Mouse (Mus musculus) heart, embryonic 16.5 days (tissue): ENCODE measurements at regions not wholly inside any gene's neighbourhood (a gene's known extent, or its start where the extent isn't known, plus 50 kb on each side); places are given as distances from the start of the nearest gene placed in this dataset.

Source experiments
- ATAC-seq: fragments of 200-750 bp; cut with Nextera tagmentation; replicated peaks from 2 replicates; pipeline ENCODE4 v1.8.0; 2017; ENCODE audit warnings: moderate number of reproducible peaks; ENCODE audit not compliant: insufficient read depth, low FRiP score; ENCODE audit errors: extremely low read depth
- H3K27ac ChIP-seq: fragments of 300-500 bp; sonication (generic); 2 replicates; pipeline ENCODE4 v1.5.1; 2014; ENCODE audit warnings: mild to moderate bottlenecking, low read length, control low read depth, moderate library complexity
- H3K27me3 ChIP-seq: fragments of 300-500 bp; sonication (generic); 2 replicates; pipeline ENCODE4 v1.6.1; 2014; ENCODE audit warnings: low read length, mixed read lengths; ENCODE audit not compliant: control insufficient read depth, insufficient read depth
- H3K36me3 ChIP-seq: fragments of 300-500 bp; sonication (generic); 2 replicates; pipeline ENCODE4 v1.6.1; 2014; ENCODE audit not compliant: control insufficient read depth, insufficient read depth
- H3K4me1 ChIP-seq: fragments of 300-500 bp; sonication (generic); 2 replicates; pipeline ENCODE4 v1.6.1; 2014; ENCODE audit warnings: low read length, mixed read lengths; ENCODE audit not compliant: control insufficient read depth, insufficient read depth
- H3K4me2 ChIP-seq: fragments of 300-500 bp; sonication (generic); 2 replicates; pipeline ENCODE4 v1.6.1; 2014; ENCODE audit warnings: low read depth, mild to moderate bottlenecking, control low read depth, low read length
- H3K4me3 ChIP-seq: fragments of 300-500 bp; sonication (generic); 2 replicates; pipeline ENCODE4 v1.5.1; 2014; ENCODE audit warnings: mild to moderate bottlenecking, control low read depth, low read length
- H3K9ac ChIP-seq: fragments of 300-500 bp; sonication (generic); 2 replicates; pipeline ENCODE4 v1.6.1; 2014; ENCODE audit warnings: low read length, control low read depth
- H3K9me3 ChIP-seq: fragments of 300-500 bp; sonication (generic); replicated peaks from 2 replicates; pipeline ENCODE4 v1.6.1; 2016; ENCODE audit warnings: low read length; ENCODE audit not compliant: control insufficient read depth
- WGBS: fragments of 180-500 bp; shearing (Covaris S2); extraction: QIAGEN DNeasy Blood & Tissue Kit; methylation state at CpG from one replicate; pipeline ENCODE4 v1.1.7; 2014; 5-methylcytosine and 5-hydroxymethylcytosine counted together

DNA sequence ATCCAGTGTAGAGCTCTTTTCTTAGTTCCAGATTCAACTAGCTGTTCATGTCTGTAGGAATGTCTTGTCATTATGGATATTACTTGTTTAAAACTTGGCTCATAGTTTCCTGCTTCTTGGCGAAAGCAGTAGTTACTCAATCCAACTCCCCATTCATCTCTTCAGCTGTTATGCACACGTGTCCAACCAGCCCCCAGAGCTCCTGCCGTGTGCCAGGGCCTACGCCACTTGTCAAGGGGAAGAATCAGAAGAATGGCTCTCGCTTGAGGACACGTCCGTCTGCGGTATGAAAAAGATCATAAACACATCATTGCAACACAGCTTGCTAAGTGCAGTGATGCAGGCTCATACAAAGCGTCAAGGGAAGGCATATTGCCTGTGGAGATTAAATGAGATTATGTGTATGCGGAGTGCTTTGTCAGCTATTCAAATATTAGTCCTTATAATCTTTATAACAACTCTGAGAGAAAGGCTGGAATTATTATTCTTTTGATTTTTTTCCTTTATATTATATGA, 223.0 kb upstream of the Chd6 start:
- Histone ChIP-seq H3K4me1 (no peaks in the 10 kb centered on the region), H3K36me3 (no peaks in the 10 kb centered on the region), H3K27ac (no peak overlapping the region), H3K9ac (no peak overlapping the region), H3K27me3 (no peaks in the 10 kb centered on the region), H3K4me3 (no peak overlapping the region), H3K4me2 (no peak overlapping the region), H3K9me3 (no peaks in the 10 kb centered on the region)
- 64% methylated on average over 10 of the region's 10 CpGs for WGBS
- no peak for ATAC-seq

DNA sequence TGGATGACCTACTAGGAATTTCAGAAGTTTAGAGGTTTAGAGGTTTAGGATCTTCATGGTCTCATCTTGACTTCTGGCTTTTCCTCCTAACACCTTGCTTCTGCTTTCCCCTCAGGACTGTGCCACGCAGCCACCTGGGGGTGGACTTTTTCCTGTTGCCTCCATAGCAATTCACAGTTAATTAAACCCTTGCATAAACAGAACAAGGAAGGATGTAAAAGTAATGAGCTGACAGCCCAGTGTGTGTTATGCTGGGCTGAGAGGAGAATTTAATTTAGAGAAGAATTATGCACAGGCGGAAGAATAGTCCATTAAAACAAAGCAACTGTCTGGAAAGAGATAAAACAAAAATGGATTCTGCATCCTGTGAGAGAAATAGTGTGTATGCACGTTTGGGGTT, 193.9 kb upstream of the Chd6 start:
- Histone ChIP-seq H3K9ac (no peak overlapping the region), H3K4me1 (no peaks in the 10 kb centered on the region), H3K27me3 (no peaks in the 10 kb centered on the region), H3K27ac (no peak overlapping the region), H3K4me2 (no peak overlapping the region), H3K4me3 (no peak overlapping the region), H3K9me3 (no peaks in the 10 kb centered on the region), H3K36me3 (no peaks in the 10 kb centered on the region)
- WGBS: 63% methylated on average over 3 of the region's 3 CpGs
- no peak for ATAC-seq

DNA sequence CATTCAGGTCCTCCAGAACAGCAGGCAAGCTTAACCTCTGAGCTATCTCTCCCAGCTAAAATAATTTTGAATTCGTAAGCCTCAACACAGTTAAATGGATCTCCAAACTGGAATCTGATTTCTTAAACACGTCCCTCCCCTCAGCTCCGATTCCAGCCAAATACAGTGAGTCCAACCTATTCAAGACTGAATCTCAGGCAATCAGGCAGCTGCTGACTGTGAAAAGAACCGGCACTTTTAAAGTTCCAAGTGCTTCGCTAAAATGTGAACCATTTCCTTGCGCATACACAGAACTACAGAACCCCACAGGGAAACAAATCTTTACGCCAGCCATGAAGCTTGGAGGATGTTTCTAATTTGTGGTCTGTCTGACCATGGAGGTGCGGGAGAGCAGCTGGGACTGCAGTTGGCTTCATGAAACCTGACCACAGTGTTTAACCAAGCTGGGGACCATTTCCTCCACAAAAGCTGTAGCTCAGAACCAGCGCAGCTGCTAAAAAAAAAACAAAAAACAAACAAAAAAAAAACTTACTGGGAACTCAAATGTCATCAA, 160.1 kb upstream of the Chd6 start:
- no peak for ATAC-seq
- Histone ChIP-seq H3K27me3 (no peaks in the 10 kb centered on the region), H3K4me2 (no peak overlapping the region), H3K27ac (no peak overlapping the region), H3K4me3 (no peak overlapping the region), H3K4me1 (no peaks in the 10 kb centered on the region), H3K36me3 (no peaks in the 10 kb centered on the region), H3K9ac (no peak overlapping the region), H3K9me3 (no peaks in the 10 kb centered on the region)
- 74% methylated on average over 9 of the region's 9 CpGs for WGBS

DNA sequence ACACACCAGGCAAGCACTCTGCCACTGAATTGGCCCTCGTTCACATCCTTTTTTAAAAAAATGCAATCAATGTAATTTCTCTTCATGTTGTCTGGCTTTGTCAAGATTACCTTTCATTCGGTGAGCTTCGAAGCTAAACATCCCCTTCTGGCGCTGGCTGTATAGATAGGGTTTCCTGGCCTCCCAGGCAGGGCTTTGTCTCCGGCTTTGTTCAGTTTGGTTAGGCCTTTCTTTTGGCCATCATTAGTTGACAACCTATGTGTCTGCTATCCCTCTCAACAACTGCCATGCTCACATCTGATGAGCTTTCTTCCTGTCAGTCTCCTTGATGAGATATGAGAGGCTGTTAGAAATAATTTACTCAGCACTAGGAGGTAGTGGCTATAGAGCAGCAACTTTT, 157.6 kb upstream of the Chd6 start:
- no peaks in the 10 kb centered on the region for H3K36me3 ChIP-seq
- no peak overlapping the region for H3K4me3 ChIP-seq
- 40% methylated on average over 5 of the region's 5 CpGs for WGBS
- no peaks in the 10 kb centered on the region for H3K9me3 ChIP-seq
- H3K9ac ChIP-seq: no peak overlapping the region
- no peak overlapping the region for H3K4me2 ChIP-seq
- no peak for ATAC-seq
- no peak overlapping the region for H3K27ac ChIP-seq
- no peaks in the 10 kb centered on the region for H3K4me1 ChIP-seq
- no peaks in the 10 kb centered on the region for H3K27me3 ChIP-seq

DNA sequence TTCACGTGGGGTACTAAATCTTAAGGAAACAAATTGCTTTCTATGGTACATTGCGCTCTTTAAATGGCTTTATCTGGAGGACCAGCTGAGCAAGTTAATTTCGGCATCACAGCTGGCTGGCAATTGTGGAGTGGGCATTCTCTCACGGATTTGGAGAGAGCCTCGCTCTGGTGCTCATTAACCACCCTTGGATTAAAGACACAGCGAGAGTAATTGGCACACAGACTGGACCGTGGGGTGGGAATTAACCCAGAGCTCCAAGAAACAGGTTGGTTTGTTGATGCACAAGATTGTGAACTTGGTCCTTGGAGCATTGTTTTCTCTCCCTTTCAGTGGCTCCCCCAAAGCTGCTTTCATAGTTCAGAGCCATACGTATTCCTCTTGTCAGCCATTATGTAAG, 156.3 kb upstream of the Chd6 start:
- Histone ChIP-seq H3K9me3 (no peaks in the 10 kb centered on the region), H3K9ac (no peak overlapping the region), H3K36me3 (no peaks in the 10 kb centered on the region), H3K4me1 (no peaks in the 10 kb centered on the region), H3K27ac (no peak overlapping the region), H3K27me3 (no peaks in the 10 kb centered on the region), H3K4me2 (no peak overlapping the region), H3K4me3 (no peak overlapping the region)
- no peak for ATAC-seq
- 68% methylated on average over 8 of the region's 8 CpGs for WGBS

DNA sequence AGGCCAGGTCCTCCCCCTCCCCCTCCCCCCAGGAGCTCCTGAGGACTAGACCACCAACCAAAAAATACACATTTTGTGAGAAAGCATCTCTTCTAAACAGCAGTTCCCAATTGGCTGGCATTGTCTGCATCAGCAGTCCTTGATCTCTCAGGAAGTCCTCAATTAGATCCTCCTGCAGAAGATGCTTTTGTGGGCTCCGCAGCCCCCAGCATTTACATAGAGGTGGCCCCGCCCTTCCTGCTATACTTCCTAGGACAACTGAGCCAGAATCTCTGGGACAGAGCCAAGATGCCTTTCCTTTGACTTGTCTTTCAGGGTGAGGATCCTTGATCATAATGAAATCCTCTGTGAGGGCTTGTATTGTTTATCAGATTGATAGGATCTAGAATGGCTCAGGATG, 143.9 kb upstream of the Chd6 start:
- WGBS: 86% methylated on average over 2 of the region's 2 CpGs
- no peaks in the 10 kb centered on the region for H3K4me1 ChIP-seq
- H3K4me3 ChIP-seq: no peak overlapping the region
- no peaks in the 10 kb centered on the region for H3K27me3 ChIP-seq
- no peak overlapping the region for H3K9ac ChIP-seq
- no peaks in the 10 kb centered on the region for H3K36me3 ChIP-seq
- no peak overlapping the region for H3K27ac ChIP-seq
- no peak for ATAC-seq
- H3K4me2 ChIP-seq: no peak overlapping the region
- 0 out of 2 replicates have a peak, but pooled peaks cover 4% of the 10 kb centered on the region for H3K9me3 ChIP-seq

DNA sequence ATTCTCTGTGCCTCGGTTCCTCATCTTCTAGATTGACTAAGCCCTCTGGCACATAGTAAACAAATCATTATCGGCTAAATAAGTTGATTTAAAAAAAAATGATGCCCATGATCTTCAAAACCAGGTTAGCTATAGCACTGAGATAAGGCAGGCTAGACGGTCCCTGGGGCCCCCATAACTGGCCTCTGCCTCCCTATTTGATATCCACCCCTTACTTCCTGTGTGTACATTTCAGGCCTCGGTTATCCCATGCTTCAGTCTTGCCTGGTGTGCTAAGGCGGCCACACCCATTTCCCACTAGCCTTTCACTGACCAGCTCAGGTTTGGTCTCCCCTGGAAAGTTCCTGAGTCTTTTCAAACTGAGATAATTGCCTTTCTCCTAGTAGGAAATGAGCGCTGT, 132.8 kb upstream of the Chd6 start:
- no peaks in the 10 kb centered on the region for H3K36me3 ChIP-seq
- no peak overlapping the region for H3K9ac ChIP-seq
- no peak overlapping the region for H3K4me2 ChIP-seq
- H3K9me3 ChIP-seq: no peaks in the 10 kb centered on the region
- 65% methylated on average over 6 of the region's 6 CpGs for WGBS
- H3K4me3 ChIP-seq: no peak overlapping the region
- no peak for ATAC-seq
- no peaks in the 10 kb centered on the region for H3K4me1 ChIP-seq
- H3K27me3 ChIP-seq: no peaks in the 10 kb centered on the region
- no peak overlapping the region for H3K27ac ChIP-seq

DNA sequence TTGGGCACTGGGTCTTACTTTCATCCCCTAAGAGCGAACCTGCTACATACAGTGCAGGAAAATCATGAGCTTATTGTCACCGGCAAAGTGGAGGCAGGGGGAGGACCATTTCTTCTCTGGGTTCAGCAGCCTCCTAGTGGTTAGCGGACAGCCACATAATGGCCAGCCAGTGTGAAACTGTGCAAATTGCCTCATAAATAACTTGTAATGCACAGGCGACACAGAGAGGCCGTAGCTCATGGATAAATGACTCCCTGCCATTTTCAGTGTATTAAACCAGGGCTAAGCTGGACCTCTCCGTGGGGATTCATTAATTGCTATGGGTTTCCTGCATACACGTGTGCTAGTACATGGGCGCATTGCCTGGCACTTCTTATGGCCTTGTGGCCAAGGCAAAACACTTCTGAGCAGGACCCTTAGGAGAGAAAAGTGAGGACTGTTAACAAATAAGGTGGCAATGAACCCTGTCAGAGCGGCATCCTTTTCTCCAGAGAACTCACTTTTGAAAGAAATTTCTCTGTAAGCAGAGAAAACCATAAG, 128.5 kb upstream of the Chd6 start:
- H3K36me3 ChIP-seq: no peaks in the 10 kb centered on the region
- no peak overlapping the region for H3K4me3 ChIP-seq
- no peaks in the 10 kb centered on the region for H3K27me3 ChIP-seq
- 86% methylated on average over 9 of the region's 9 CpGs for WGBS
- no peak overlapping the region for H3K4me2 ChIP-seq
- H3K9me3 ChIP-seq: no peaks in the 10 kb centered on the region
- no peak for ATAC-seq
- H3K4me1 ChIP-seq: no peaks in the 10 kb centered on the region
- H3K27ac ChIP-seq: no peak overlapping the region
- no peak overlapping the region for H3K9ac ChIP-seq

DNA sequence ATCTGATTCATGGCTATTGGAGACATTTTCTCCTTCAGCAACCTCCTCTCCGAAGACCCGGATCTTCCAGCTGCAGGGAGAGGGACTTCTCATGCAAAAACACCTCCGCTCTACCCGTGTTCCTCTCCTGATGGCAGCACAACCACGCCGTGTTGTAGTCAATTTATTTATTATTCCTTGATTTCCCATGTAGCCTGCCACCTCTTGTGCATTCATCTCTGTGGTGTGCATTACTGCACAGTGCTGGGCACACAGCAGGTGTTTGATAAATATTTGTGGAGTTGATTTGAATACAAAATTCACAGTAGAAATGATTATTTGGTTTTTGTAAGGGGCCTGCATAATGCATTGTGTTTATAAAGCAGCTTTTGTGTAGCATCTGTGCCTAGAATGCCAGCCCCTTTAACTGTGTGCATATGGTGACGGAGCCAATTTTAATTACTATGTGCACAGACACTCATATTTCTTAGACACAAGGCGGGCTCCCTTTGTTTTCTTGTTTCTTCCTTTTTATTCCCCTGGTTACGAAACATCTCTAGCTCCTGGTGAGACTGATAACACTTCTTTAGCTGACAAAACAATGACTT, 124.4 kb upstream of the Chd6 start:
- Histone ChIP-seq H3K9ac (no peak overlapping the region), H3K9me3 (no peaks in the 10 kb centered on the region), H3K27ac (no peak overlapping the region), H3K27me3 (no peaks in the 10 kb centered on the region), H3K36me3 (no peaks in the 10 kb centered on the region), H3K4me2 (no peak overlapping the region), H3K4me3 (no peak overlapping the region), H3K4me1 (no peaks in the 10 kb centered on the region)
- 83% methylated on average over 9 of the region's 9 CpGs for WGBS
- ATAC-seq: no peak
